Mouse (Mus musculus) urinary bladder, adult 18-20 months (tissue): ENCODE measurements around the gene Gm20532.

ENCODE experiments used
- DNase-seq, 2 experiments: peaks; one replicate each; pipeline ENCODE4 v3.0.0; 2022; ENCODE audit warnings: low spot score in 2 of 2, mixed read lengths in 2 of 2

The Gm20532 gene

GRCm38 (mm10) chr2:26654687-26655086 is 68.2 kb downstream of the Gm20532 start:
- no peak for DNase-seq

- DNase-seq = no peak
Observed at GRCm38 (mm10) chr2:26657426-26657825, 71.0 kb downstream of the Gm20532 start.

- DNase-seq = no peak
Observed at GRCm38 (mm10) chr2:26661143-26661752, 74.8 kb downstream of the Gm20532 start.

GRCm38 (mm10) chr2:26661768-26662508 is 75.5 kb downstream of the Gm20532 start:
- DNase-seq = no peak

- DNase-seq = no peak
Observed at GRCm38 (mm10) chr2:26662509-26662882, 76.1 kb downstream of the Gm20532 start.

GRCm38 (mm10) chr2:26663112-26663511 is 76.7 kb downstream of the Gm20532 start:
- DNase-seq = no peak

GRCm38 (mm10) chr2:26663551-26663950 is 77.1 kb downstream of the Gm20532 start:
- peak in 1 of 2 experiments; percentile 42 for DNase-seq

GRCm38 (mm10) chr2:26668746-26669145 is 82.3 kb downstream of the Gm20532 start:
- DNase-seq = no peak

GRCm38 (mm10) chr2:26671182-26671581 is 84.7 kb downstream of the Gm20532 start, which contains the start of gene Lcn4:
TSS of gene Lcn4 (minus strand) at chr2:26671282.
- DNase-seq = no peak
